Mouse (Mus musculus): ENCODE measurements around the gene Lipe.

GRCm38 (mm10) chr7:25384818-25385217 is 13.7 kb downstream of the Lipe start:
- TF ChIP-seq CTCF (IDR thresholded peaks at IDR 0.05; ENCODE audit: control insufficient read depth, insufficient read depth, insufficient read length) (no peak), USF1 (IDR thresholded peaks at IDR 0.05; ENCODE audit: low read depth) (no peak), FOSL1 (IDR thresholded peaks at IDR 0.05; ENCODE audit: insufficient read depth, low read length, poor library complexity, severe bottlenecking) (no peak), MYOD1 (IDR thresholded peaks at IDR 0.05; ENCODE audit: control insufficient read depth, insufficient read length, low read depth) (no peak)

All from C2C12 (cell line).